In genomic region chr2:11288531-11288846, GRCm38 (mm10) we compare ENCODE assay signal across 8 mouse cellular contexts.
DNase-seq lines count a peak whose midpoint lies in the region; ATAC-seq and TF ChIP-seq lines count a peak whose summit lies in the region.

No protein-coding gene starts in this region.

- H3K4me2 ChIP-seq in hindbrain, postnatal 0 days (ENCODE audit: low read depth, low read length): 0 out of 2 replicates have a peak overlapping the region, but pooled peaks have one; percentile 5

- WGBS in hindbrain, postnatal 0 days: 4% methylated on average over 7 of the region's 7 CpGs

- H3K27me3 ChIP-seq in hindbrain, postnatal 0 days (ENCODE audit: insufficient read depth, low read length): no peaks in the 10 kb centered on the region

- peak; percentile 93 for ATAC-seq in hindbrain, postnatal 0 days

- H3K4me3 ChIP-seq in hindbrain, postnatal 0 days (ENCODE audit: low read length): no peak overlapping the region

- H3K4me1 ChIP-seq in hindbrain, postnatal 0 days (ENCODE audit: insufficient read depth, low read length): no peaks in the 10 kb centered on the region

- no peaks in the 10 kb centered on the region for H3K9me3 ChIP-seq in hindbrain, postnatal 0 days (ENCODE audit: low read length)

- peak; percentile 97 for TF ChIP-seq CTCF in hindbrain, postnatal 0 days (IDR thresholded peaks at IDR 0.05; ENCODE audit: low read depth)

- no peak overlapping the region for H3K9ac ChIP-seq in hindbrain, postnatal 0 days (replicated peaks; ENCODE audit: low read length)

- H3K27ac ChIP-seq in hindbrain, postnatal 0 days: no peak overlapping the region

- H3K36me3 ChIP-seq in hindbrain, postnatal 0 days (ENCODE audit: insufficient read depth, low read length): no peaks in the 10 kb centered on the region

- peak; percentile 40 for DNase-seq in WW6 (ENCODE audit: low read depth, low spot score)
- DNase-seq in cerebellum, adult 9-11 months: peak; percentile 45
- DNase-seq in frontal cortex, adult 2 months (ENCODE audit: extremely low spot score in 1 of 2, low spot score in 1 of 2): peak; percentile 65 to 96
- DNase-seq in hindbrain, postnatal 0 days (ENCODE audit: low spot score): peak; percentile 89
- DNase-seq in left cerebral cortex, adult 11 months (ENCODE audit: low spot score): peak; percentile 66
- peak; percentile 82 for DNase-seq in mesoderm, embryonic 11.5 days (ENCODE audit: low read depth, low spot score)
- DNase-seq in right cerebral cortex, postnatal 25 days: peak; percentile 81
- peak; percentile 79 for DNase-seq in urinary bladder, postnatal 25 days (ENCODE audit: low spot score)
